Mouse (Mus musculus) hindbrain, postnatal 0 days (tissue): ENCODE measurements at regions not wholly inside any gene's neighbourhood (a gene's known extent, or its start where the extent isn't known, plus 50 kb on each side); places are given as distances from the start of the nearest gene placed in this dataset.

Source experiments
- ATAC-seq: fragments of 200-750 bp; cut with Nextera tagmentation; 2 replicates; pipeline ENCODE4 v1.8.0; 2017; ENCODE audit warnings: mild to moderate bottlenecking, moderate TSS enrichment, moderate library complexity
- DNase-seq: peaks from one replicate; pipeline ENCODE4 v3.0.0-alpha.2; 2015; ENCODE audit warnings: low spot score
- H3K27ac ChIP-seq: fragments of 300-500 bp; sonication (generic); 2 replicates; pipeline ENCODE4 v1.5.1; 2014; ENCODE audit warnings: mild to moderate bottlenecking
- H3K27me3 ChIP-seq: fragments of 300-500 bp; sonication (generic); 2 replicates; pipeline ENCODE4 v1.6.1; 2014; ENCODE audit warnings: low read length, mixed read lengths; ENCODE audit not compliant: insufficient read depth
- H3K36me3 ChIP-seq: fragments of 300-500 bp; sonication (generic); 2 replicates; pipeline ENCODE4 v1.6.1; 2014; ENCODE audit warnings: low read length, mixed read lengths; ENCODE audit not compliant: insufficient read depth
- H3K4me1 ChIP-seq: fragments of 300-500 bp; sonication (generic); 2 replicates; pipeline ENCODE4 v1.6.1; 2014; ENCODE audit warnings: antibody characterized with exemption, low read length, mixed read lengths; ENCODE audit not compliant: insufficient read depth
- H3K4me2 ChIP-seq: fragments of 300-500 bp; sonication (generic); 2 replicates; pipeline ENCODE4 v1.6.1; 2014; ENCODE audit warnings: low read depth, mild to moderate bottlenecking, low read length, moderate library complexity, mixed read lengths
- H3K4me3 ChIP-seq: fragments of 300-500 bp; sonication (generic); 2 replicates; pipeline ENCODE4 v1.5.1; 2014; ENCODE audit warnings: low read length
- H3K9ac ChIP-seq: fragments of 300-500 bp; sonication (generic); replicated peaks from 2 replicates; pipeline ENCODE4 v1.6.1; 2014; ENCODE audit warnings: mild to moderate bottlenecking, low read length, moderate library complexity, mixed read lengths
- H3K9me3 ChIP-seq: fragments of 300-500 bp; sonication (generic); 2 replicates; pipeline ENCODE4 v1.6.1; 2016; ENCODE audit warnings: low read length, mixed read lengths
- CTCF ChIP-seq: IDR thresholded peaks from 2 replicates; pipeline ENCODE4 v1.5.1; 2016; ENCODE audit warnings: antibody characterized with exemption, control low read depth, low read depth
- WGBS: fragments of 180-500 bp; shearing (Covaris S2); extraction: QIAGEN DNeasy Blood & Tissue Kit; methylation state at CpG from one replicate; pipeline ENCODE4 v1.1.7; 2014; 5-methylcytosine and 5-hydroxymethylcytosine counted together

DNA sequence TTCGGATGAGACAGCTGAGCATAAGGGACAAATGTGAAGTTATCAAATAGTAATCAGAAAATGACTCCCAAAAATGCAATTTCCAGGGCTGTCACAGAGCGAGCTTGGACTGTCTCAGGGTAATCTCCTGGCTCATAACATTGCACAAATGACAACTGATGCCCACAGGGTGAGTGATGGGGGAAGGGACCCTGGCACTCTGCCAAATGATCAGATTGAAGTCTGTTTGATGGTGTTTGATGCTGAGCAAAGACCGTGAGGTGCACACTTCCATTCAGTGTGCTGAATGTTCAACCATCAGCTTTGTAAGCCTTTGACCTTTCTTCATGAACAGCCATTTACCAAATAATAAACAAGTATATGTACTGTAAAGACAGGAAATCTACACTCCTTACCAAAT is 169.4 kb upstream of the Sash1 start:
- WGBS = 47% methylated on average over 3 of the region's 3 CpGs
- ATAC-seq = no peak
- no peak overlapping the region for H3K4me2 ChIP-seq
- H3K27ac ChIP-seq = no peak overlapping the region
- TF ChIP-seq CTCF = no peak
- no peak for DNase-seq
- no peak overlapping the region for H3K9ac ChIP-seq
- H3K27me3 ChIP-seq = no peaks in the 10 kb centered on the region
- no peaks in the 10 kb centered on the region for H3K36me3 ChIP-seq
- H3K4me3 ChIP-seq = no peak overlapping the region
- H3K9me3 ChIP-seq = no peaks in the 10 kb centered on the region
- H3K4me1 ChIP-seq = no peaks in the 10 kb centered on the region

DNA sequence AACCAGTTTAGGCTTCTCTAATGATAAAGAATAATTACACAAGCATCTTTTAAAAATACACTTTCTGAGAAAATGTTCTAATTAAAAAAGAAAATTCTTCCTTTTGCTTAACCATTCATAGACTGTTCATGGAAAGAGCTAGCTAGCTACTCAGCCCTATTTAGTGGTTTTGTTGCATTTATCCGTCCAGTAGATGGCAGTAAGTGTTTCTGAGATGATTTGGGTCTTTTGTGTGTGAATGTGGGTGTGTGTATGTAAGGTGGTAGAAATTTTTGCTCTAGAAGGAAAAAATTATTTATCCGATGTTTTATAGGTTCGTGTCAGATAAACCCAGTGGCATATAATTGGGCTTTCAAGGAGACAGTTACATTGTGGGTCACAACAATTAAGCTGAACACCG is 167.5 kb upstream of the Sash1 start:
- 0 out of 2 replicates have a peak, but pooled peaks have one; percentile 59 for ATAC-seq
- Histone ChIP-seq H3K9ac (no peak overlapping the region), H3K4me1 (no peaks in the 10 kb centered on the region), H3K4me3 (no peak overlapping the region), H3K27ac (no peak overlapping the region), H3K9me3 (no peaks in the 10 kb centered on the region), H3K36me3 (no peaks in the 10 kb centered on the region), H3K4me2 (no peak overlapping the region), H3K27me3 (no peaks in the 10 kb centered on the region)
- WGBS = 37% methylated on average over 4 of the region's 4 CpGs
- TF ChIP-seq CTCF = peak; percentile 75
- peak; percentile 84 for DNase-seq

DNA sequence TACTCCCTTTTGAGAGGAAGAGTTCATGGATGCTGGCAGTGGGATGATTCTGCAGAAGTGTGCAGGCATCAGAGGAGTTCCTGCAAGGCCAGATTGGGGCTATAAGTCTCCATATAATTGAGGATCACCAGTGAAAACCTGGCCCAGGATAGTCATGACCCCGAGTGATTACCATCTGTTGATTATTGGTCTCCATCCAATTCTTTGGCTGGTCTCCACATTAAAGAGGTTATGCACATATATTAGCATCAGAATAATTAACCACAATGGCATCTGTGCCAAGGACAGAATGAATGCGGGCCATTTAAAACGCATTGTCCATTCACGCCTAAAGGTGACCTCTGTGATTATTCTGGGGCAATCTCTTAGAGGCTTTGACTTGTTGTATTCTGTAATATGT is 161.5 kb upstream of the Sash1 start:
- no peaks in the 10 kb centered on the region for H3K27me3 ChIP-seq
- WGBS = 60% methylated on average over 4 of the region's 4 CpGs

DNA sequence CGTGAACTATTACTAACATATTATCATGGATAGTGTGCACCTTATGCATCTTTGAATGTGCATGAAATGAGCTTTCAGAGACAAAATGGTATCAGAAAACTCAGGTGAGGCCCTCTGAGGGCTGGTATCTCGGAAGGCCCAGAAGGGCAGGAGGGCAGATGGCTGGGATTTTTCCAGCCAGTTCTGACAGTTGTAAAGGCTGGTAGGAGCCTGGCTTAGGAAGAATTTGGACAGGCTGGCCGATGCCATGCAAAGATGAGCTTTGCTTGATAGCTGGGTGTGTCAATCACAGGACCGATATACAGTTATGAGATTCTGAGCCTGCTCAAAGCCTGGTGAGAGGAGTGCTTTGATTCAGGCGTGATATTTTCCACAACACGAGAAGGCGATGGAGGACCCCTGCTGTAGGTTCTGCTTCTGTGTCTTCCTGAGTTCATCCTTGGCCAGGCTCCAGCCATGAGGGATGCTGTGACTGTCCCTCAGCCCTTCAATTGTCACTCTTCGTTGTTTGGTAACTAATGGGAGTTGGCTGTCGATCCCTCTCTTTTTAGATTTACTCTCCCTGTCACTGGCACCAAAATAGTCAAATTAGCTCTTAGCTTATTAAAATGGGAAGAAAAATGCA is 159.0 kb upstream of the Sash1 start:
- 71% methylated on average over 9 of the region's 9 CpGs for WGBS
- Histone ChIP-seq H3K9me3 (no peaks in the 10 kb centered on the region), H3K9ac (no peak overlapping the region), H3K27ac (no peak overlapping the region), H3K36me3 (no peaks in the 10 kb centered on the region), H3K4me3 (no peak overlapping the region), H3K4me1 (no peaks in the 10 kb centered on the region), H3K27me3 (no peaks in the 10 kb centered on the region), H3K4me2 (no peak overlapping the region)
- ATAC-seq = no peak
- peak; percentile 21 for DNase-seq
- TF ChIP-seq CTCF = no peak

More for the DNA sequence above, 161.5 kb upstream of the Sash1 start:
- no peaks in the 10 kb centered on the region for H3K9me3 ChIP-seq
- ATAC-seq (no peak), DNase-seq (peak; percentile 50)
- no peak overlapping the region for H3K4me2 ChIP-seq
- no peaks in the 10 kb centered on the region for H3K36me3 ChIP-seq
- no peaks in the 10 kb centered on the region for H3K4me1 ChIP-seq
- no peak overlapping the region for H3K9ac ChIP-seq
- H3K4me3 ChIP-seq = no peak overlapping the region
- no peak for TF ChIP-seq CTCF
- no peak overlapping the region for H3K27ac ChIP-seq

DNA sequence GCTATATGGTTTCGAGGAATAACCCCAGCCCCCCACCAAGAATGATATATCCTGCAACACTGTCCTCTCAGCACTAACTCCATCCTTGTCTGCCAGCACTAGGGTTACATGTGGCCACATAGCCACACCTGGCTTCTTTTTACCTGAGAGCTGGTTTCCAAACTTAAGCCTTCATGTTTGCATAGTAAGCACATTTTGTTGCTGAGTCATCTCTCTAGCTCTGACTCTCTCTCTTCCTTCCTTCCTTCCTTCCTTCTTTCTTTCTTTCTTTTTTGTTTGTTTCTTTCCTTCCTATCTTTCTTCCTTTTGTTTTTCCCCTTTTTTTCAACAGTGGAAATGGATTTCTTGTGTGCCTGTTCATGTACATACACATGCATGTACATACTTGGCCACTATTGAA is 157.6 kb upstream of the Sash1 start:
- ATAC-seq (no peak), DNase-seq (no peak)
- H3K4me1 ChIP-seq = no peaks in the 10 kb centered on the region
- H3K36me3 ChIP-seq = no peaks in the 10 kb centered on the region
- H3K9me3 ChIP-seq = no peaks in the 10 kb centered on the region
- no peak overlapping the region for H3K4me3 ChIP-seq
- no peak overlapping the region for H3K4me2 ChIP-seq
- no peaks in the 10 kb centered on the region for H3K27me3 ChIP-seq
- no peak overlapping the region for H3K9ac ChIP-seq
- 96% methylated on average over 1 of the region's 1 CpGs for WGBS
- TF ChIP-seq CTCF = no peak
- H3K27ac ChIP-seq = no peak overlapping the region

DNA sequence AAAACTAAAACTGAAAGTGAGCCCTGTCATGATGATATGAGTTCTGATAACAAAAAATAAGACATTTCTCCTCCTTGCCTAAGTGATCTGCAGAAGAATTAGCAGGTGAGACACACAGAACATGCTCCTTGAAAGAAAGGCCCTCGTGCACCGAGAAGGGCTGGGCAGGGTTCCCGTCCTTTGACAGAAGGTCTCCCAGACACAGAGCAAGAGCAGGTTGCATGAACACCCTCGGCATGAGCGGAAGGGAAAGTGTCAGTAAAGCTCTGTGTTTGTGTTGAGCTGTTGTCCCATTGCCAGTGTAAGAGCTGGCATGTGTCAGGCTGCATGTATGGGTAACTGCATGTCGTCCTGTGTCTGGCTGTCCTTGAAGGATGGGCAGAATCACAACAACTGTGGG is 144.6 kb upstream of the Sash1 start:
- Histone ChIP-seq H3K4me1 (no peaks in the 10 kb centered on the region), H3K9ac (no peak overlapping the region), H3K4me3 (no peak overlapping the region), H3K27me3 (no peaks in the 10 kb centered on the region), H3K36me3 (no peaks in the 10 kb centered on the region), H3K4me2 (no peak overlapping the region), H3K27ac (no peak overlapping the region), H3K9me3 (no peaks in the 10 kb centered on the region)
- no peak for ATAC-seq
- WGBS = 82% methylated on average over 6 of the region's 6 CpGs
- no peak for TF ChIP-seq CTCF
- DNase-seq = no peak

DNA sequence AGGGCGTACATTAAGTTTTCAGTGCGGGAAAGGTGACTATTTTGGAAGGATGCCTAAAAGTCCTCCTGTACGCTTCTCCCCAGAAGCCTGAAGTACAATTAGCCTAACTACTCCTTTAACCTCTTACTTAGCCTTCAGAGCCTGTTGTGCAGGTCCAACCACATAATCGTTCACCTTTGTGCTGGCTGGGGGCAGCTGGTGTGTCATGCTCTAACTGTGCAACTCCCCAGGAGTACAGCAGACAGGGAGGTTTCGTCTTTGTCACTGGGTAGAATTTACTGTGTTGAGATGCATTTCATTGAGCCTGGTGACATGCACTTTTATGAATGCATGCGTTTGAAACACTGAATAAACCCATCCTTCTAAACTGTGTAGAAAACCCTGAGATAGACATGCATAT is 143.6 kb upstream of the Sash1 start:
- no peak for TF ChIP-seq CTCF
- no peak overlapping the region for H3K4me2 ChIP-seq
- no peaks in the 10 kb centered on the region for H3K9me3 ChIP-seq
- no peak overlapping the region for H3K27ac ChIP-seq
- no peaks in the 10 kb centered on the region for H3K27me3 ChIP-seq
- DNase-seq (no peak), ATAC-seq (no peak)
- no peaks in the 10 kb centered on the region for H3K4me1 ChIP-seq
- H3K4me3 ChIP-seq = no peak overlapping the region
- H3K36me3 ChIP-seq = no peaks in the 10 kb centered on the region
- 80% methylated on average over 6 of the region's 6 CpGs for WGBS
- no peak overlapping the region for H3K9ac ChIP-seq
